Mouse (Mus musculus): ENCODE results near the gene Alyref. TPM values are rescaled to one million over a fixed set of nuclear protein-coding genes. Genes with fewer than 3 reads are reported as not detected.

Gene Alyref
- polyA plus RNA-seq, 1 experiment from 2014 or later = 448 TPM

DNA sequence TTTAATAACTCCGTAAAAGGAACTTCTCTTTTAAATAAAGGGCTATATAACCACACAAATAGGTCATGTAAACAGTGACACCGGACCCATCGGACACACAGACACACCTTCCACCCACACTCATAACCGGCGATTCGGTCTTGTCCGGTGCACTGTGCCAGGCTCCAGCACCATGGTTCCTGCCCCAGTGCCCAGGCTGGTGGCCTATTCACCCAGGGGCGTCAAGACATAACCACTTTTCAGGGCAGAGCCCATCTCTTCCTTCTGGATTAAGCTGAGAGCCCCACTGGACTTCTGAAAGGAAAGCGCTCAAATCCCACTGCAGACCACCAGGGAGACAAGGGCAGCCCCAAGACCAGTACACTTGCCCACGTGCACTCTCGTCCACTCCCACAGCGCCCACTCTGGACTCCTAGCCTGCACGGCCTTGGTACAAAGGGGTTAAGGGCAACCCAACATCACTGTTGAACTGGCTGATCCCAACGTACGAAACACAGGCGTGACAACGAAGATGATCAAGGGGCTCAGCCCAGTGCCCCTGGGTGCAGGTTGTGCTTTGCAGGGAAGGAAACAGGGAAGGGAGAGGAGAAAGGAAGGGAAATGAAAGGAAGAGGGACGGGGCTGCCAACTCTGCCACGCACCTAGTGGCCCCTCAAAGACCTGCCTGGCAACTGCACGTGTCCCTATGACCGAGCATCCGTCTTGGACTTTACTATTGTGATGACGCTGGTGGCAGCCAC lies 30.6 kb upstream of the Alyref start:
- Histone ChIP-seq H3K4me3 (ENCODE audit: low read depth, low read length) (no peak overlapping the region), H3K27me3 (replicated peaks; ENCODE audit: control insufficient read depth, insufficient read depth, low read length) (no peaks in the 10 kb centered on the region), H3K9ac (ENCODE audit: low read length) (no peak overlapping the region), H3K36me3 (ENCODE audit: control insufficient read depth, insufficient read depth, low read length) (peaks cover 16% of the 10 kb centered on the region), H3K4me1 (replicated peaks; ENCODE audit: control insufficient read depth, insufficient read depth, low read length) (peaks cover 31% of the 10 kb centered on the region), H3K9me3 (ENCODE audit: control insufficient read depth, low read length) (no peaks in the 10 kb centered on the region), H3K27ac (ENCODE audit: low read depth) (no peak overlapping the region), H3K4me2 (ENCODE audit: low read length) (no peak overlapping the region)
- DNase-seq (ENCODE audit: low spot score) (no peak), ATAC-seq (replicated peaks; ENCODE audit: low FRiP score, low TSS enrichment, low read depth) (no peak)
- WGBS = 93% methylated on average over 23 of the region's 23 CpGs

DNA sequence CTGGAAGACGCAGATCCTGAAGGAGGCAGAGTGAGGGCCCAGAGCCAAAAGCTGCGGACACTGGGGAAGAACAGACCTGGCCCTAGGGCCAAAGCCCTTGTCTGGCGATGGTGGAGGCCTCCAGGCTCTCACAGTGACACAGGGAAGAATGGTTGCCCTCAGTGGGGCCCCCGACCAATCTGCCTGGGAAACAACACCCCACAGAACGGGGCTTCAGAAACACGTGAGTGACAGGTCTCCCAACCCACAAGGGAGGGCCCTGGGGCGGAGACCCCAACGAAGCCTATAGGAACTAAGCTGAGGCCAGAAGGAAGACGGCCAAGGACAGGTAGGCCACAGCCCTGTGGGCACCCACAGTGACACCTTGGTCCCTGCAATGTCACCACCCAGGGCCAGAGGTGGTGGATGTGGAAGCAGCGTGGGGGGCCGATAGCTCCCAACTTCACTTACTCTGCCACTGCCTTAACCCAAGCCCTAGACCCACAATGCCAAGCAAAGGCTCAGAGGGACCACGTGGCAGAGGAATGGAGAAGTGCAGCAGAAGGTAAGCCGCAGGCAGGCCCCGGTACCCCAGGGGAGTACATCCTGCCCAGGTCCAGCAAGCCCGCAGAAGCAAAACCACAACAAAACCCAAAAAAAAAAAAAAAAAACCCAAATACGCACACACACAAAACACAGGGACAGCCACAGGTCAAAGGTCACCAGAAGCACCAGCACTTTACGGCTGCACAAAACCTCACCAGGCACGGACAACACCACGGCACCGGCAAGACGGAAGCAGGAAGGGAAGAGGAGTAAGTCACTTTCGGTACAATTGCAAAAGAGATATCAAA lies 29.5 kb upstream of the Alyref start:
- Histone ChIP-seq H3K36me3 (ENCODE audit: control insufficient read depth, insufficient read depth, low read length) (peaks cover 25% of the 10 kb centered on the region), H3K4me3 (ENCODE audit: low read depth, low read length) (no peak overlapping the region), H3K4me2 (ENCODE audit: low read length) (no peak overlapping the region), H3K9me3 (ENCODE audit: control insufficient read depth, low read length) (no peaks in the 10 kb centered on the region), H3K4me1 (replicated peaks; ENCODE audit: control insufficient read depth, insufficient read depth, low read length) (peaks cover 32% of the 10 kb centered on the region), H3K27me3 (replicated peaks; ENCODE audit: control insufficient read depth, insufficient read depth, low read length) (no peaks in the 10 kb centered on the region), H3K9ac (ENCODE audit: low read length) (no peak overlapping the region), H3K27ac (ENCODE audit: low read depth) (no peak overlapping the region)
- ATAC-seq (replicated peaks; ENCODE audit: low FRiP score, low TSS enrichment, low read depth) (no peak), DNase-seq (ENCODE audit: low spot score) (no peak)
- WGBS = 78% methylated on average over 22 of the region's 22 CpGs

DNA sequence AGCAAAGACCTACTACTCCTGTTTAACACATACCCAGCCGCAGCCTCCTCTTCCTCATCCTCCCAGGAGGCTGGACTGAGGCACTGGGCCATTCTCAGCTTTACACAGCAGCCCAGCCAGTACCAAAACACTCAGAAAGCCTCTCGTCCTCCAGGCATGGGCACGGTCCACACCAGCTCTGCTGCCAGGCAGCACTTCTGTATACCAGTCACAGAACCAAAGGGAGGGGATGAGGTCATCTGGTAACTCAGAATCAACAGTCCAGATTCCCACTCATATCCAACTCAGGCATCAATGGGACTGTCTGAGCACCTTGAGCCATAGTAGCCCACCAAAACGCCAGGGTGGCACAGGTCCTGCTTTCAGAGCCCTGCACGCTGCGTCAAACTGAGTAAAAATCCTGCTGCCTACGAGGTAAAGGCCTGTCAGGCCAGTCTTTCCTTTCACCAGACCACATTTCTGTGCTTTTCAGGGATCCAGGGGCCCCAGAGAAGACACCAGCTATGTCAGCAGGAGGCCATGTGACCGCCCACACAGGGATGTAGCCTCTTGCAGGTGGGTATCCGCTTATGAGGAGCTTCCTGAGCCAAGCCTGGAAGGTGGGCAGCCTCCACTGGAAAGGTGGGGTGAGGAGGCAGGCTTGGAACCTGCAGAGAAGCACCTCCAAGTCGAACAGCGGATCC lies 28.8 kb upstream of the Alyref start:
- no peak overlapping the region for H3K27ac ChIP-seq (ENCODE audit: low read depth)
- peaks cover 26% of the 10 kb centered on the region for H3K4me1 ChIP-seq (replicated peaks; ENCODE audit: control insufficient read depth, insufficient read depth, low read length)
- no peak overlapping the region for H3K9ac ChIP-seq (ENCODE audit: low read length)
- H3K27me3 ChIP-seq (replicated peaks; ENCODE audit: control insufficient read depth, insufficient read depth, low read length) = no peaks in the 10 kb centered on the region
- H3K36me3 ChIP-seq (ENCODE audit: control insufficient read depth, insufficient read depth, low read length) = peaks cover 31% of the 10 kb centered on the region
- no peaks in the 10 kb centered on the region for H3K9me3 ChIP-seq (ENCODE audit: control insufficient read depth, low read length)
- no peak for DNase-seq (ENCODE audit: low spot score)
- no peak for ATAC-seq (replicated peaks; ENCODE audit: low FRiP score, low TSS enrichment, low read depth)
- H3K4me3 ChIP-seq (ENCODE audit: low read depth, low read length) = no peak overlapping the region
- H3K4me2 ChIP-seq (ENCODE audit: low read length) = no peak overlapping the region
- 90% methylated on average over 11 of the region's 11 CpGs for WGBS

DNA sequence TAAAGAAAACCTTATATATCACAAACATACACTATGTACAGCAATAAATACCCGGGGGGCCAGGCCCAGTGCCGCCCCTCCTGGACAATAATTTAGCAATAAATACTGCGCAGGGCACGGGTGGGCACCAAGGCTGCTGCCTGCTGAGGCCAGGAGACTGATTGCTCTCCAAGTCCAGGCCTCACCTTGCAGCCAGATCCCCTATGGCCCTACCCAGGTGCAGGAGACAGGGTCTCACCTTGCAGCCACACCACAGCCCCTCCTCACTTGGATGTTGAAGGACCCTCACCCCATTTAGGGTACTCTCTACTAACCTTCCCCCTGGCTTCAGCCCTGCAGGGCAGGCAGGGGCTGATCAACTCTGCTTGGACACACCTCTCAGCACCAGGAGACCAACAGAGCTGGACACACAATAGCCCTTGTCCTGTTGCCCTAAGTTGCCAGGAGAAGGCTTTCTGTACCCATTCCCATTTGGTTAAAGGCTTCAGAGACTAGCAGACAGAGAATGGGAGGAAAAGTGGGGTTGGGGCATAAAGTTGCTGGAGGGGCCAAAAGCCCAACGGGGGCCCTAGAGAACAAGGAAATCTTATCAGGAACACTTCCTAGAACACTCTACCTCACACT lies 27.1 kb upstream of the Alyref start, which contains the start of gene Sirt7:
Gene Sirt7, minus strand, starts transcription at position 89 of the 624 bp plus-strand sequence.
- 17% methylated on average over 5 of the region's 5 CpGs for WGBS
- Histone ChIP-seq H3K36me3 (ENCODE audit: control insufficient read depth, insufficient read depth, low read length) (peaks cover 46% of the 10 kb centered on the region), H3K4me2 (ENCODE audit: low read length) (peak within 1 kb of the TSS; percentile 98), H3K4me1 (replicated peaks; ENCODE audit: control insufficient read depth, insufficient read depth, low read length) (peaks cover 21% of the 10 kb centered on the region), H3K9me3 (ENCODE audit: control insufficient read depth, low read length) (no peaks in the 10 kb centered on the region), H3K9ac (ENCODE audit: low read length) (peak within 1 kb of the TSS; percentile 73), H3K27me3 (replicated peaks; ENCODE audit: control insufficient read depth, insufficient read depth, low read length) (no peaks in the 10 kb centered on the region), H3K4me3 (ENCODE audit: low read depth, low read length) (peak within 1 kb of the TSS; percentile 97), H3K27ac (ENCODE audit: low read depth) (peak within 1 kb of the TSS; percentile 70)
- DNase-seq (ENCODE audit: low spot score) (no peak), ATAC-seq (replicated peaks; ENCODE audit: low FRiP score, low TSS enrichment, low read depth) (0 out of 2 replicates have a peak, but pooled peaks have one; percentile 4)

DNA sequence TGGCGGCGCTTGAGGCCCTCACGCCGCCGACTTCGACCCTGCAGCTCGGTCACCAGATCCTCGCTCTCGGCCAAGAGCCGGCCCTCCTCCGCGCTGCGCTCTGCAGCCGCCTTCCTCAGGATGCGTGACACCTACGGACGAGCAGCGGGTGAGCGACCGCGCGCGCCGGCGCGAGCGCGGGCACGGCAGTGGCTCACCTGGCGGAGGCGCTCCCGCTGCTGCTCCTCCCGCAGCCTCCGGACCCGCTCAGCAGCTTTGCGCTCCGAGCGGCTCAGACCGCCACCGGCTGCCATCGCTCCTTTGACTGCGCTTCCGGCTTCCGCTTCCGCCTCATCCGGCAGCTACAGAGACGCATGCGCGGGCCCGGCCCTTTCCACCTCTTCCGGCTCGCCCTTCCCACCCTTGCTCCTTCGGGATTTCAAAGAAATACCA lies 26.5 kb upstream of the Alyref start:
- DNase-seq (ENCODE audit: low spot score) (peak; percentile 90), ATAC-seq (replicated peaks; ENCODE audit: low FRiP score, low TSS enrichment, low read depth) (peak; percentile 83)
- H3K27ac ChIP-seq (ENCODE audit: low read depth) = peak overlapping the region; percentile 70
- H3K36me3 ChIP-seq (ENCODE audit: control insufficient read depth, insufficient read depth, low read length) = peaks cover 52% of the 10 kb centered on the region
- H3K4me1 ChIP-seq (replicated peaks; ENCODE audit: control insufficient read depth, insufficient read depth, low read length) = peaks cover 15% of the 10 kb centered on the region
- no peaks in the 10 kb centered on the region for H3K9me3 ChIP-seq (ENCODE audit: control insufficient read depth, low read length)
- no peaks in the 10 kb centered on the region for H3K27me3 ChIP-seq (replicated peaks; ENCODE audit: control insufficient read depth, insufficient read depth, low read length)
- peak overlapping the region; percentile 73 for H3K9ac ChIP-seq (ENCODE audit: low read length)
- WGBS = under 1% methylated on average over 53 of the region's 53 CpGs
- peak overlapping the region; percentile 98 for H3K4me2 ChIP-seq (ENCODE audit: low read length)
- peak overlapping the region; percentile 97 for H3K4me3 ChIP-seq (ENCODE audit: low read depth, low read length)

DNA sequence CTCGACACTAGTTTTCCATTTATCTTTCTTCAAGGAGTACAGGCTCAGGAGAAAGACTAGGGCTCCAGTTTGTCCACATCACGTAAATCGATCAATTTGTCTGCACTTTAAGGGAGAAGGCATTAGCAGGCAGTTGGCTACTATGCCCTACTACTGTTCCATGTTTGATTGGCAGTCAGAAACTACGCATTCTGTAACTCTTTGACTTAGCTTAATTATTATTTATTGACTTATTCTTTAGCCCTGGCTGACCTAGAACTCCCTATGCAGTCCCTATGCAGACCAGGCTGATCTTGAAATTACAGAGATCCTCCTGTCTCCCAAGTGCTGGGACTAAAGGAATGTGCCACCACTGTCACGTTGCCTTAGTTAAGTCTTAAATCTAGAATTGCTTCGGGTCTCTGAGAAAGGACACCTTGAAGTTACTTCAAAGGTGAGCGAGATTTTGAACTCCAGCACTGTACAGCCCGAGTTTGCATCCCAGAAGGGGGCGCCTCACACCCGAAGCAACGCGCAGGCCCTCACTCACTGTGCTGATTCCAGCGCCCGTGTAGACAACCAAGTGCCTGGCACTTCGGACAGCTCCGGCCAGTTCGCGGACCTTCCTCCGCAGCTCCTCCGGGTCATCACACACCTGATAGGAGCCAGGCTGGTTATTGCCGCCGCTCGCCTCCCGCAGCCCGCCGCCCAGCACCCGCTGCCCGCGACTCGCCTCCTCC lies 26.0 kb upstream of the Alyref start:
- WGBS = 14% methylated on average over 29 of the region's 30 CpGs
- H3K36me3 ChIP-seq (ENCODE audit: control insufficient read depth, insufficient read depth, low read length) = peaks cover 51% of the 10 kb centered on the region

DNA sequence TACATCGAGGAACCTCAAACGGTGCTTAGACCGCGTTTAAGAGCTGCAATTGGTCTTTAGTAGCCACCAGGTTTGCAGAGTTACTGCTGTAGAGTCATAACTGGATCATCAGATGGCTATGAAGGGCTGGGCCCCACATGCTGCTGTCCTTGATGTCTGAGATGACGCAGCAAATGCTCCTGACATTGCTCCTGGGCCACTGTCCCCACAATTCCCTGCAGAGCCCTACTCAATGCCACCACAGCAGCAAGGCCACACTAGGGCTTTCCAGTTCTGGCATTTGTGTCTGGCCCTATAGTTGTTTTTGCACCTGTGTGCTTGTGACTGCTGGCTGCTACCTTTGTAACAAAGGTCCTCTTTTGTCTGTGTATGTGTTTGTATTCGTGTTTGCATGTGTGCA lies 24.6 kb upstream of the Alyref start:
- H3K36me3 ChIP-seq (ENCODE audit: control insufficient read depth, insufficient read depth, low read length) = peaks cover 48% of the 10 kb centered on the region
- H3K27ac ChIP-seq (ENCODE audit: low read depth) = no peak overlapping the region
- H3K27me3 ChIP-seq (replicated peaks; ENCODE audit: control insufficient read depth, insufficient read depth, low read length) = no peaks in the 10 kb centered on the region
- H3K4me2 ChIP-seq (ENCODE audit: low read length) = no peak overlapping the region
- H3K4me1 ChIP-seq (replicated peaks; ENCODE audit: control insufficient read depth, insufficient read depth, low read length) = peaks cover 12% of the 10 kb centered on the region
- no peak for DNase-seq (ENCODE audit: low spot score)
- H3K4me3 ChIP-seq (ENCODE audit: low read depth, low read length) = no peak overlapping the region
- no peaks in the 10 kb centered on the region for H3K9me3 ChIP-seq (ENCODE audit: control insufficient read depth, low read length)
- ATAC-seq (replicated peaks; ENCODE audit: low FRiP score, low TSS enrichment, low read depth) = no peak
- WGBS = 89% methylated on average over 6 of the region's 6 CpGs
- H3K9ac ChIP-seq (ENCODE audit: low read length) = no peak overlapping the region

More for the DNA sequence above, 26.0 kb upstream of the Alyref start:
- ATAC-seq (replicated peaks; ENCODE audit: low FRiP score, low TSS enrichment, low read depth) (peak; percentile 77), DNase-seq (ENCODE audit: low spot score) (peak; percentile 82)
- Histone ChIP-seq H3K9ac (ENCODE audit: low read length) (peak overlapping the region; percentile 73), H3K4me2 (ENCODE audit: low read length) (peak overlapping the region; percentile 98), H3K27ac (ENCODE audit: low read depth) (peak overlapping the region; percentile 70), H3K9me3 (ENCODE audit: control insufficient read depth, low read length) (no peaks in the 10 kb centered on the region), H3K27me3 (replicated peaks; ENCODE audit: control insufficient read depth, insufficient read depth, low read length) (no peaks in the 10 kb centered on the region), H3K4me3 (ENCODE audit: low read depth, low read length) (peak overlapping the region; percentile 97), H3K4me1 (replicated peaks; ENCODE audit: control insufficient read depth, insufficient read depth, low read length) (peaks cover 12% of the 10 kb centered on the region)

Measured in intestine, embryonic 14.5 days (tissue).